In the genomic region with DNA sequence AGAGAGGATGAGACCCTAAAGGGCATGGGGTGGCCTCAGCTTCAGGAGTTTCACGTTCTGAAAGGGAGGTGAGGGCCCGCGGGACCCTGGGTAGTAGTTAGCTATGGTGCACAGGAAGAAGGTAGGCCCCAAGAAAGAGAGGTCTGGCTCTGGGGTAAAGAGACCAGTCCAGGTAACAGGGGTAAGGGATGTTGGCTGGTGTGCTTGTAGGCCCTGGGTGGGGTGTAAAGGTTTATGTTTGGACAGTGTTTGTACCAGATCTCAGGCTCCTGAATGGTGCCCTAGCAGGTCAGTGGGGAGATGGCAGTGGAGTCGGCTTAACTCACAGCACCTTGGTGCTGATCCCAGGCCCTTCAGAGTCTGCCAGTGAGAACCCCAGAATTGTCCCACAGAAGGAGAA, we compare ENCODE assay signal across 9 mouse cellular contexts. TPM values are rescaled to one million over a fixed set of nuclear protein-coding genes. Genes with fewer than 3 reads are reported as not detected.
DNase-seq lines count a peak whose midpoint lies in the region; ATAC-seq and TF ChIP-seq lines count a peak whose summit lies in the region.
"Had no signal": no experiment of that assay in that cellular context is flagged by ENCODE, and none has a peak within 500 bp of the region (broad histone marks: within the 10 kb centered on the region; RNA-seq: fewer than 3 reads in every experiment).

No protein-coding gene starts in this region.

- DNase-seq in layer of hippocampus, adult 11-12 months (ENCODE audit: low spot score), result peak; percentile 24
- DNase-seq in layer of hippocampus, postnatal 14 days (ENCODE audit: low spot score in 2 of 2), result no peak
- DNase-seq in cerebellum, adult 8-10 months, result peak; percentile 50
- DNase-seq in liver, adult 2 months (ENCODE audit: extremely low read depth, low read depth, low spot score), result peak; percentile 19
- DNase-seq in spleen, postnatal 4 days (ENCODE audit: low spot score in 2 of 2), result peak; percentile 19 to 70
- no peak for DNase-seq in Muller cell, postnatal 12 days (ENCODE audit: inconsistent ontology term)
- no peak for DNase-seq in layer of hippocampus, adult 18-20 months (ENCODE audit: low spot score in 2 of 2)

- H3K27ac ChIP-seq in heart, embryonic 12.5 days (ENCODE audit: poor library complexity, severe bottlenecking), result peak overlapping the region; percentile 85
- H3K27ac ChIP-seq in liver, adult 2 months (replicated peaks; ENCODE audit: insufficient read depth, low read depth, low read length), result peak overlapping the region; percentile 11; the same call in 1 of the 2 replicates

- 40% methylated on average over 4 of the region's 4 CpGs for WGBS in heart, embryonic 12.5 days
- WGBS in liver, adult 2 months, result 18% methylated on average over 4 of the region's 4 CpGs

- no peak for TF ChIP-seq POLR2A in liver, adult 2 months (IDR thresholded peaks at IDR 0.05; ENCODE audit: extremely low read depth, insufficient read depth, low read length)

- no peak for ATAC-seq in heart, embryonic 12.5 days (ENCODE audit: insufficient number of reproducible peaks, low FRiP score)

- no peaks in the 10 kb centered on the region for H3K27me3 ChIP-seq in heart, embryonic 12.5 days (replicated peaks)
- no peaks in the 10 kb centered on the region for H3K27me3 ChIP-seq in liver, adult 2 months (ENCODE audit: control insufficient read depth, insufficient read depth, low read length)

- H3K79me2 ChIP-seq in liver, adult 2 months (ENCODE audit: control insufficient read depth, insufficient read depth, low read length), result peaks cover 36% of the 10 kb centered on the region

- no peaks in the 10 kb centered on the region for H3K9me3 ChIP-seq in heart, embryonic 12.5 days (replicated peaks)

- H3K9ac ChIP-seq in heart, embryonic 12.5 days, result peak overlapping the region; percentile 97
- peak overlapping the region; percentile 83 for H3K9ac ChIP-seq in liver, adult 2 months (ENCODE audit: low read depth, low read length)

- H3K4me2 ChIP-seq in heart, embryonic 12.5 days, result peak overlapping the region; percentile 82

- H3K4me3 ChIP-seq in heart, embryonic 12.5 days, result peak overlapping the region; percentile 93
- peak overlapping the region; percentile 73; the same call in 1 of the 2 replicates for H3K4me3 ChIP-seq in liver, adult 2 months (ENCODE audit: insufficient read depth, low read depth, low read length)

- no peak for TF ChIP-seq CTCF in liver, adult 2 months (IDR thresholded peaks at IDR 0.05; ENCODE audit: low read depth, low read length)

- H3K36me3 ChIP-seq in heart, embryonic 12.5 days, result peaks cover 33% of the 10 kb centered on the region
- H3K36me3 ChIP-seq in liver, adult 2 months (ENCODE audit: control insufficient read depth, insufficient read depth, low read length), result no peaks in the 10 kb centered on the region

- peaks cover 44% of the 10 kb centered on the region for H3K4me1 ChIP-seq in heart, embryonic 12.5 days (replicated peaks)
- peaks cover 11% of the 10 kb centered on the region for H3K4me1 ChIP-seq in liver, adult 2 months (ENCODE audit: control insufficient read depth, insufficient read depth, low read length)

RNA-seq across cellular contexts. Expression of gene Cic, which starts 1.5 kb away (rescaled TPM):
- 100 to 1,000 TPM; 209 to 228 TPM for total RNA-seq in layer of hippocampus, postnatal 14 days (2021)
- polyA plus RNA-seq in heart, embryonic 12.5 days (2016; fragmentation: Nextera tagmentation; extraction: Ambion mirVana), result 28.8 and 30.5 TPM in 2 replicates
- total RNA-seq in liver, adult 2 months (2014; rRNA removed), result 5.3 and 8.3 TPM in 2 replicates
- polyA plus RNA-seq in liver, adult 2 months (2012; rRNA removed), result 18.3 and 23.3 TPM in 2 replicates
- 100 to 1,000 TPM; 198 to 203 TPM for total RNA-seq in layer of hippocampus, adult 18-20 months (2021)

RNA-seq across cellular contexts. Expression of gene Erf, which starts 18.5 kb away (rescaled TPM):
- 10 to 100 TPM; 41.0 to 47.2 TPM for total RNA-seq in layer of hippocampus, postnatal 14 days (2021)
- polyA plus RNA-seq in heart, embryonic 12.5 days (2016; fragmentation: Nextera tagmentation; extraction: Ambion mirVana), result 17.6 and 20.4 TPM in 2 replicates
- 7.4 and 8.8 TPM in 2 replicates for total RNA-seq in liver, adult 2 months (2014; rRNA removed)
- 23.3 and 27.0 TPM in 2 replicates for polyA plus RNA-seq in liver, adult 2 months (2012; rRNA removed)
- total RNA-seq in layer of hippocampus, adult 18-20 months (2021), result 10 to 100 TPM; 43.1 to 46.3 TPM

RNA-seq across cellular contexts. Expression of gene Pafah1b3, which starts 28.8 kb away (rescaled TPM):
- total RNA-seq in layer of hippocampus, postnatal 14 days (2021), result 10 to 100 TPM; 35.3 to 37.1 TPM
- 127 and 131 TPM in 2 replicates for polyA plus RNA-seq in heart, embryonic 12.5 days (2016; fragmentation: Nextera tagmentation; extraction: Ambion mirVana)
- total RNA-seq in liver, adult 2 months (2014; rRNA removed), result 3.7 and 6.0 TPM in 2 replicates
- 8.4 and 10.0 TPM in 2 replicates for polyA plus RNA-seq in liver, adult 2 months (2012; rRNA removed)
- total RNA-seq in layer of hippocampus, adult 18-20 months (2021), result 10 to 100 TPM; 19.3 to 27.7 TPM

RNA-seq across cellular contexts. Expression of gene Gsk3a, which starts 31.4 kb away (rescaled TPM):
- 100 to 1,000 TPM; 184 to 190 TPM for total RNA-seq in layer of hippocampus, postnatal 14 days (2021)
- 12.1 and 12.7 TPM in 2 replicates for polyA plus RNA-seq in heart, embryonic 12.5 days (2016; fragmentation: Nextera tagmentation; extraction: Ambion mirVana)
- 9.1 and 11.4 TPM in 2 replicates for total RNA-seq in liver, adult 2 months (2014; rRNA removed)
- polyA plus RNA-seq in liver, adult 2 months (2012; rRNA removed), result 69.3 and 74.5 TPM in 2 replicates
- total RNA-seq in layer of hippocampus, adult 18-20 months (2021), result 100 to 1,000 TPM; 208 to 221 TPM

RNA-seq across cellular contexts. Expression of gene Prr19, which starts 32.2 kb away (rescaled TPM):
- not detected for total RNA-seq in layer of hippocampus, postnatal 14 days (2021)
- polyA plus RNA-seq in heart, embryonic 12.5 days (2016; fragmentation: Nextera tagmentation; extraction: Ambion mirVana), result not detected in 2 replicates
- not detected in 2 replicates for total RNA-seq in liver, adult 2 months (2014; rRNA removed)
- not detected in 2 replicates for polyA plus RNA-seq in liver, adult 2 months (2012; rRNA removed)
- not detected for total RNA-seq in layer of hippocampus, adult 18-20 months (2021)
- total RNA-seq: neutrophil, adult 5-6 weeks had no signal

Comparison
In these comparisons a context has a peak if more than half of its experiments do, and no peak if none do; other contexts are left out.
1. DNase-seq: peak in layer of hippocampus, adult 11-12 months (single experiment), cerebellum, adult 8-10 months (single experiment), liver, adult 2 months (single experiment) and spleen, postnatal 4 days (2 of 2); none in layer of hippocampus, postnatal 14 days (0 of 2), Muller cell, postnatal 12 days (single experiment) and layer of hippocampus, adult 18-20 months (0 of 2).
2. RNA of gene Cic, which starts 1.5 kb away (total RNA-seq): 209 to 228 TPM in layer of hippocampus, postnatal 14 days and 198 to 203 TPM in layer of hippocampus, adult 18-20 months; 5.3 to 8.3 TPM in liver, adult 2 months; every median in the first group is over 10 times any median in the second.